Mouse (Mus musculus) activated CD4-positive, CD25-positive, alpha-beta regulatory T cell, adult 9 weeks (primary cell): ENCODE data around the gene Psat1. TPM values are rescaled to one million over a fixed set of nuclear protein-coding genes. Genes with fewer than 3 reads are reported as not detected.

ENCODE experiments used
- polyA plus RNA-seq: library from polyadenylated mRNA; unstranded; fragments of 100-300 nt; shearing (Covaris generic); gene quantifications from one replicate; pipeline ENCODE4 v1.2.1, GENCODE M21; 2017

The Psat1 gene
- polyA plus RNA-seq = 58.2 TPM

DNA sequence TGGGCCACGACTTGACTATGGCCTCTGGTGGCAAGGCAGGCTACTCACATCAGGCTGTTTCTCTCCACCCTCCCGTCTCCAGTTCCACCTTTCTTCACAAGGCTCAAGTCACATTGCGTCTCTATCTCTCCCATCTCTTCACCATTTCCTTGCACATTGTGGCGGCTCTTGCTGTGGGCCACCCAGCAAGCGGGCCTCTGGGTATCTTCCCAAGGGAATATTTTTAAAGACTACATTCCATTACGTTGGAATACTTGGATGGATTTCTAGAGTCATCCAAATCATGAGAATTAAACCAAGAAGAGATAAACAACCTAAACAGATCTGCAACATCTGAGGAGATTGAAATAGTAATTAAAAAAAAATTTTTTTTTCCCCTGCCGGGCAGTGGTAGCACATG, at the start of gene Psat1:
Gene Psat1, minus strand, starts transcription at position 101 of the 400 bp plus-strand sequence.

DNA sequence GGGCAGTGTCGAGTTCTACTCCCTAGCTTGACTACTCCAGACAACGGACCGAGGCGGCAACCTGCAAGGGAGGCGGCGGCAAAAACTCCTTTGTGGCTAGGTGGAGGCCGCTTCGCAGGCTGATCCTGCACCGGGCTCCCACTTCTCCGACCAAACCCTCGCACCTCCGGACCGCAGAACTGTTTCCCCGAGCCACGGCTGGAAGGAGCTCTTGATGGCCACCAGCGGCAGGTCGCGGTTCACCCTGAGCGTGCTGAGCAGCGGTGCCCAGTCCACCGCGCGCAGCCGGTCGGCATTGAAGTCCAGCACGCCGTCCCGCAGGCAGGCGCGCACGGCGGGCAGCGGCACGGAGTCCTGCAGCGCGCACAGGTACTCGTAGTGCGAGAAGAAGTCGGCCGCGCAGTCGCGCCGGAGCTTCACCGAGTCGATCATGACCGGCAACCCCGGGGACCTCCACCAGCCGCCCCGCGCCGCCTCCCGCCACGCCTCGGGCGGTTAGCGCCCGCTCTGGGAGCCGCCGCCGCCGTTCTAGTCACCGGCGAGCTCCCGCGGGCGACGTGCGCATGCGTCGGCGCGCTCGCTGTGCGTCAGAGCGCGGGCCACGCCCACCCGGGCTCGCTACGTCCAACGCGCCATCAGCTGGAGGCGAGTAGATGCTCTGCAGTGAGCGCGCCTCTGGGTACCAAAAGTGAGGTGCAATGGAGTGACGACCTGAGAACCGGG, 37.5 kb upstream of the Psat1 start, which contains the start of gene Cep78:
Gene Cep78, minus strand, starts transcription at position 541 of the 723 bp plus-strand sequence.

Other genes with a start within 250 kb of the Psat1 start
- 1.9 TPM for gene Cep78, start 37.7 kb upstream of the Psat1 start, polyA plus RNA-seq
- gene Gnaq, start 185.5 kb upstream of the Psat1 start, polyA plus RNA-seq = 5.1 TPM